Mouse (Mus musculus): ENCODE results near the gene Cacng6.

Gene Cacng6

GRCm38 (mm10) chr7:3420466-3420865, 3.5 kb upstream of the Cacng6 start:
- no peak for DNase-seq

DNA sequence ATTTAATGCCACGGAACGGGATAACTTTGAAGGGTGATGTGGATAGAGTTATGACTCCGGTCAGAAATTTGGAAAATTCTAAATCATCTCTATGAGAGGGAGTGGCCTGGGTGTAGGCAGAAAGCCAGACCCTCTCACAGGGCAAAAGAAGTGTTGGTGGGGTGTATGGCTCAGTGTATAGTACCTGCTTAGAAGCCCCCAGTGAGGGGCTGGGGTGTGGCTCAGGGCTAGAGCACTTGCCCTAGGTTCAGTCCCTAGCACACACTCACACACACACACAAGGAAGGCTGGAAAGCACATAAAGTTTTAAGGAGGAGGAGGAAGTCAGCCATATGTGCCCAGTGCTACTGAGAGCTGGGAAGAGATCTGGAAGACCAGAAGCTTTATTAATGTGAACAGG, 2.7 kb upstream of the Cacng6 start:
- no peak for DNase-seq

GRCm38 (mm10) chr7:3422051-3422450, 1.9 kb upstream of the Cacng6 start:
- DNase-seq, result no peak

DNA sequence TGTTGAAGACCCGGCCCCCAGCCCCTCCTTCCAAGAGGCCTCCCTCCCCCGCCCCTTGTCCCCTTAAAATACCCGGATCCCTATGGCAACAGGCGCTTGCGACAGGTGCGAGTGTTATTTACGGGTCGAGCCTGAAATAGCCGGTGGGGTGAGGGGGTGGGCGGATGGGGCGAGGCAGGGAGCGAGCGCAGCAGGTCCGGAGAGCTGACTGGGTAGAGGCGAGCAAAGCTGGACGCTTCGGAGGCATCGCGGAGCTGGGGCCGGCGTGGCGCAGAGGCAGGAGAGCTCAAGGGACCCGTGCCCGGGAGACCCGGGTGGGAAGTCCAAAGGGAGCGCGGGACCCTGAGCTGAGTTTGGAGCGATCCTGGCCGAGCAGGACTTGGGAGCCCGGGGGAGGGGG, 565 bp upstream of the Cacng6 start:
- DNase-seq, result peak in 1 of 2 experiments; percentile 19

GRCm38 (mm10) chr7:3425141-3425540, 1.1 kb downstream of the Cacng6 start:
- no peak for DNase-seq

GRCm38 (mm10) chr7:3430161-3430560, 6.2 kb downstream of the Cacng6 start:
- DNase-seq, result no peak

GRCm38 (mm10) chr7:3432066-3432465, 8.1 kb downstream of the Cacng6 start:
- DNase-seq, result no peak

DNA sequence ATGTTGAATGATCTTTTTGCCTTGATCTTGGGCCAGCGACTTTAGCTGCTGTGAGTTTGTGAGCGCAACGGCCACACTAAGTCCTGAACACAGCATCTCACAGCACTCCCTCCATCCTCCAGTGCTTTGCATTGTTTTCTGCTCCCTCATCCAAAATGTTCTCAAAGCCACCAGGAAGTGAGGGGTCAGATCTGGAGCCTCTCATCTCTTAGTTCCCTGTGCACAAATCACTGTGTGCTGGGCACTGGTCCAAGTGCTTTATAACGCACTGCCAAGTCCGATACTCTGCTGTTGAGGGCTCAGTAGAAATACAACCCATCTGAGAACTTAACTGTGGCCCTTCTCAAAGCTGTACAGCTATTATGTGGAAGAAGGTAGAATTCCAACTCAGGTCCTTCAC, 13.9 kb downstream of the Cacng6 start:
- DNase-seq, result no peak

DNA sequence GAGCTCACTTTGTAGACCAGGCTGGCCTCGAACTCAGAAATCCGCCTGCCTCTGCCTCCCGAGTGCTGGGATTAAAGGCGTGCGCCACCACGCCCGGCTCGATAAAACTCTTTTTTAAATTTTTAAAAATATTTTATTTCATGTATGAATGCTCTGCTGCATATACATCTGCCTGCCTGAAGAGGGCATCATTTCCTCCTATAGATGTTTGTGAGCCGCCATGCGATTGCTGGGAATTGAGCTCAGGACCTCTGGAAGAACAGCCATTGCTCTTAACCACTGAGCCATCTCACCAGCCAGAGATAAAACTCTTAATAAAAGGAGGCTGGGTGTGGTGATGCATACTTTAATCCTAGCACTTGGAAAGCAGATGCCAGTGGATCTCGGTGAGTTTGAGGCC, 16.0 kb downstream of the Cacng6 start:
- DNase-seq, result no peak

DNA sequence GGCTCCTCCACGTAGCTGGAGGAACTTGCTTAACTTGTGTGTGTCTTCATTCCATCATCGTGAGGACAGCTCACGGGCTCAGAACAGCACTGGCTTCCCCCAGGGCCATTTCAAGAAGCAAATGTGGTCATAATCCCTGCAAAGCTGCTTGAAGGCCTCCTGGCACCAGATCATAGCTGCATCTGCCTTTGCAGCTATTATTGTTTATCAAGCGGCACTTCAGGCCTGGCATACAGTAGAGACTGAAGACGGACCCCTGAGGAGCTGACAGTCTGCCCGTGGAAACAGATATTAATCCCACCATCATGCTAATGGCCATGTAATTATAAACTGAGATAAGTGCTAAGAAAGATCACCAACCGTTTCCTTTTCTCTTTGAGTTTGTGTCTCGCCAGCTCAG, 16.5 kb downstream of the Cacng6 start:
- no peak for DNase-seq

DNA sequence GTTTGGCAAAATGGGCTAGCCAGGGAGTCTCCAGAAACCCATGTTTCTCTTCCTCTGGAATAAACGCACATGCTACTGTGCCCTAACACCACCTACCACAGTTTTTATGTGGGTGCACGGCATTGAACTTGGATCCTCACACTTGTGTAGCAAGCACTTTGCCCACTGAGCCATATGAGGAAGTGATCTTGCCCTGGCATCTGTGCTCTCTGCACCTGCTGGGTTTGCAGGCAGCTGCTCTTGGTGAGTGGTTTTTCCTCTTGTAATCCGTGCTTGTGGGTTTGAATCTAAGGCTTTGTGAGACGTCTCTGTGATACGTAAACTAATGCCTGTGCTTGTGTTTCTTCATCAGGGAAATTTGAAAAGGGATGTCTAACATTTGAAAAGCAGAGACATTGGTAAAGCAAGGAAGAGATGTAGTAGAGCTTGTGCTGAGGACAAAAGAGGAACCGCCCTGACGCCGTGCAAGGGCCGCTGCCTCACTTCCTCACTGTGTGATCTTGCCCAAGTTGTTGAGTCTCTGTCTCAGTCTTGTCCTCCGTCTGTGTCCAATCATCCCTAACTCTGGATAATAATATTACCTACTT, 18.6 kb downstream of the Cacng6 start:
- no peak for DNase-seq

GRCm38 (mm10) chr7:3444678-3445077, 20.7 kb downstream of the Cacng6 start:
- no peak for DNase-seq

GRCm38 (mm10) chr7:3446584-3446983, 22.6 kb downstream of the Cacng6 start:
- DNase-seq, result no peak

DNA sequence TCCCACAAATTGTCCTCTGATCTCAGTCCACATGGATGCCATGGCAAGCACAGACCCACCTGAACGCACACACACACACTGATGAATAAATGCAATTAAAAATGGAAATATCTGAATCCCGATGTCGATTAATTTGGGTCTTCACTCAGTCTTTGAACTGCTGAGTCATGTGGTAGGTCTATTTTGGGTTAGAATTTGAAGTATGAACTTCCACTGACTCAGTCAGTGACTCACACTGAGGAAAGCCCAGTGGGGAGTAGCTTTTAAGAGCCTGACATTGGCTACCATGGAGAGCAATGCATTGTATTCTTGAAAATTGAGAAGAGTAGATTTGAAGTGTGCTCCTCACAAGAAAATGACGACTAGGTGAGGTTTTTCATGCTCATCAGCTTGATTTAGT, 23.0 kb downstream of the Cacng6 start:
- DNase-seq, result no peak

DNA sequence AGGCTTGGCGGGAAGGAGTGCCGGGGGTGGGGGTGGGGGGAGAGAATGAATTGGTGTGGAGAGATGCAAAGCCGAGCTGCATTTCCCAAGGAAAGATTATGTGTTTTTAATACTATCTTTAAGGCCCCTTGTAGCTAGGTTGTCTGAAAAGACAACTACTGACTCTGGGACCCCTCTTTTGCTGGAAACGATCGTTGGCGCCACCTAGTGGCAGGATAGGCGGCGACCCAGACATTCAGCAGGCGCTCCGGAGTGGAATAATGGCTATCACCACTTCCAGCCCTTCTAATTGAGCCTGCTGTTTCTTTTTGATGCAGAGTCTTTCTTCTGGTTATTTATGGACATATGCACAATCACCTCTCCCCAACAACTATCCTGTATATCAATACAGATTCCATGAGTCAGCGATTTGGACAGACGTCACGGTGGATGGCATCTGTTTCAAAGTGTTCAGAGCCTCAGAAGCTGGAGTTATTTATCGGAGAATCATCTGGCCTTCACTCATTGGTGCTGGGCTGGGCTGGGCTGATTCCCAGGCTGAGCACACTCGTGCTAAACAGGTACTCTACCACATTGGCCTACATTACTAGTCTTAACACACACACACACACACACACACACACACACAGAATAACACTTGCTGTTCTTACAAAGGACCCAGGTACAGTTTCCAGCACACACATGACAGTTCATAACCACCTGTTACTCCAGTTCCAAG, 24.9 kb downstream of the Cacng6 start:
- peak; percentile 77 to 88 for DNase-seq

- DNase-seq, result no peak
Measured at GRCm38 (mm10) chr7:3450671-3451070, 26.7 kb downstream of the Cacng6 start.

- DNase-seq, result no peak
Measured at GRCm38 (mm10) chr7:3451161-3451560, 27.2 kb downstream of the Cacng6 start.

- DNase-seq, result no peak
Measured at GRCm38 (mm10) chr7:3452821-3453485, 29.0 kb downstream of the Cacng6 start.

- no peak for DNase-seq
Measured at GRCm38 (mm10) chr7:3453486-3454183, 29.6 kb downstream of the Cacng6 start.

- DNase-seq, result no peak
Measured at GRCm38 (mm10) chr7:3457111-3457840, 33.3 kb downstream of the Cacng6 start.

GRCm38 (mm10) chr7:3457841-3458217, 33.8 kb downstream of the Cacng6 start:
- no peak for DNase-seq

DNA sequence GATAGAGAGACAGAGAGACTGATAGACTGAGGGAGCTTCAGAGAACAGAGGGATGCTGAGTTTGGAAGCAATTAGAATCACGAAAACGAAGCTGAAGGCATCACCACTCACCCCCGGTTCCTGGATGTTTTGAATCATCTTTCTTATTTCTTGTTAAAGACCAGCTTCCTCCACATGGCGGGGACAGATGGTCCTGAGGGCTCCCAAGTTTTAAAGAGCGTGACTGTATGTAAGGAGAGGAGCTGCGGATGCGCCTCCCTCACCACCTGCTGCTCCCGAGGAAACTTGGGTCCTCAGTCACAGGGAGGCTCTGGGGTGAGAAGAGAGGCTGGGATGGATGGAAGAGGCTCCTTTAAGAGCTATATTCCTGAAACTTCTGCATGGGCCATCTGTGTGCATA, 36.3 kb downstream of the Cacng6 start:
- DNase-seq, result no peak

DNA sequence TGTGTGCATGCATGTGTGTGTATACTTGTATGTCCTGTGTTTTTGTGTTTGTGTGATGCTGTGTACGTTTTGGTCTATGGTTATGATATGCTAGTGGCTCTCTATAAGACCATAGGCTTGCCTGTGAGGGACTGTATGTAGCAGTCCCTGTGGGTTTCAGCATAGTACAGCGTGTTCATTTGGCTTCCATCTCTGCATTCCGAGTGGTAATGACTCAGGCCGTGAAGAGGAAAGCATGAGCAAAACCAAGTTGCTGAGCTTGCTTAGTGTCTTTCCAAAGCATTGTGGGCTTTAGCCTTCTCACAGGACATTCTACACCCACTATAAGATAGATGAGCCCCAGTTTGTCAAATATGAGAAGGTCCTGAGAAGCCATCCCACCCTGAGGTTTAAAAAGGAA, 39.3 kb downstream of the Cacng6 start:
- no peak for DNase-seq

Data from cerebellum, postnatal 25 days (tissue).